Mouse (Mus musculus): ENCODE results near the gene Hk3.

Hk3 gene

GRCm38 (mm10) chr13:55021194-55021779, at the start of gene Hk3:
Gene Hk3 (minus strand): TSS chr13:55021385.
- DNase-seq (ENCODE audit: low spot score): no peak

- DNase-seq (ENCODE audit: low spot score): no peak
These were observed 48.5 kb upstream of the Hk3 start for GRCm38 (mm10) chr13:55069719-55070118.

- DNase-seq (ENCODE audit: low spot score): no peak
These were observed 42.1 kb upstream of the Hk3 start for GRCm38 (mm10) chr13:55063276-55063675.

GRCm38 (mm10) chr13:55058042-55058441, 36.9 kb upstream of the Hk3 start:
- no peak for DNase-seq (ENCODE audit: low spot score)

GRCm38 (mm10) chr13:55047706-55048105, 26.5 kb upstream of the Hk3 start:
- no peak for DNase-seq (ENCODE audit: low spot score)

- no peak for DNase-seq (ENCODE audit: low spot score)
These were observed 18.8 kb upstream of the Hk3 start for GRCm38 (mm10) chr13:55040016-55040415.

- no peak for DNase-seq (ENCODE audit: low spot score)
These were observed 3.0 kb upstream of the Hk3 start for GRCm38 (mm10) chr13:55024215-55024614.

GRCm38 (mm10) chr13:55022715-55023114, 1.5 kb upstream of the Hk3 start:
- DNase-seq (ENCODE audit: low spot score): no peak

- DNase-seq (ENCODE audit: low spot score): no peak
These were observed 1.1 kb upstream of the Hk3 start for GRCm38 (mm10) chr13:55022256-55022655.

GRCm38 (mm10) chr13:55020051-55020450, 1.1 kb downstream of the Hk3 start:
- no peak for DNase-seq (ENCODE audit: low spot score)

- DNase-seq (ENCODE audit: low spot score): no peak
These were observed 2.0 kb downstream of the Hk3 start for GRCm38 (mm10) chr13:55019181-55019580.

GRCm38 (mm10) chr13:55018700-55019099, 2.5 kb downstream of the Hk3 start:
- DNase-seq (ENCODE audit: low spot score): no peak

GRCm38 (mm10) chr13:55017898-55018599, 3.1 kb downstream of the Hk3 start:
- DNase-seq (ENCODE audit: low spot score): no peak

GRCm38 (mm10) chr13:55017154-55017897, 3.9 kb downstream of the Hk3 start:
- no peak for DNase-seq (ENCODE audit: low spot score)

- DNase-seq (ENCODE audit: low spot score): no peak
These were observed 6.7 kb downstream of the Hk3 start for GRCm38 (mm10) chr13:55014451-55014850.

- DNase-seq (ENCODE audit: low spot score): no peak
These were observed 7.4 kb downstream of the Hk3 start for GRCm38 (mm10) chr13:55013702-55014344.

GRCm38 (mm10) chr13:55011981-55012478, 9.2 kb downstream of the Hk3 start:
- no peak for DNase-seq (ENCODE audit: low spot score)

- DNase-seq (ENCODE audit: low spot score): no peak
These were observed 10.1 kb downstream of the Hk3 start for GRCm38 (mm10) chr13:55011103-55011502.

GRCm38 (mm10) chr13:55008589-55008988, 12.6 kb downstream of the Hk3 start:
- DNase-seq (ENCODE audit: low spot score): no peak

- DNase-seq (ENCODE audit: low spot score): no peak
These were observed 14.8 kb downstream of the Hk3 start for GRCm38 (mm10) chr13:55006415-55006742.

- no peak for DNase-seq (ENCODE audit: low spot score)
These were observed 15.3 kb downstream of the Hk3 start for GRCm38 (mm10) chr13:55005691-55006414.

GRCm38 (mm10) chr13:55004646-55005045, 16.5 kb downstream of the Hk3 start:
- no peak for DNase-seq (ENCODE audit: low spot score)
